Mouse (Mus musculus): ENCODE data around the gene Dusp23. TPM values are rescaled to one million over a fixed set of nuclear protein-coding genes. Genes with fewer than 3 reads are reported as not detected.

The Dusp23 gene
- polyA plus RNA-seq, 1 experiment from 2014 or later, result 0.78 TPM

DNA sequence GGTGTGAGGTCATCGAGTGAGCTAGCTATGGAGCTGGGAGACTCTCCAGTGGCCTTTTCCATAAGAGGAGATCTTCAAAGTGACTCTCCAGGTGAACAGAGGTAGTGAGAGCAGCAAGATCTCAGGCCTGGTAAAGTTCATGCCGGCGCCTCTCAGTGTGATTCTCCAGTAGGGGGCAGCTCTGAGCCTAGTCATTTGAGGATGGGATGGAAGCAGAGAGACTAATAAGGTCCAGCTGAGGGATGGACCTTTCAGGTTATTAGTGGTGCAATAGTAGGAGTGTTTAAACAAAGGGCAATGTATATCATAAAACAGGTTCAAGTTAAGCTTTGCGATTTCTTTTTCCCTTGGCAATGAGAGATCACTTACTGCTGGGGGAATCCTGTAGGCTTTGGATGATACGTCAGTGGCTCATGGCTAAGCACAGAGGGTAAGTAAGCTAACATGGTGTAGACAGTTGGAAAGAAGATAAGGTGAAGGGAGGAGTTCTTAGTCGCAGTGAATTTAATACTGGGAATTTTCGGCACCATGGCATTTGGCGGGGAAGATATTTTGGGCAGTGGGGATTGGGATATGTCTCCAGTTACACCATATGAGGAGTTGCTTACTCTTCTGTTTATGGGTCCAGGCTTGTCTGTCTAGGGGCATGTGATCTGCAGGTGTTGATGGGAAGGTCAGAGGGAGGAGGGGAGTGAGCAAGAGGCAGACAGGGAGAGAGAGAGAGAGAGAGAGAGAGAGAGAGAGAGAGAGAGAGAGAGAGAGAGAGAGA lies 17.9 kb upstream of the Dusp23 start:
- ATAC-seq (no peak), DNase-seq (ENCODE audit: low read depth, low spot score) (no peak)
- peaks cover 6% of the 10 kb centered on the region for H3K27me3 ChIP-seq
- TF ChIP-seq CTCF (IDR thresholded peaks at IDR 0.05), result peak; percentile 44
- in situ Hi-C loops (cut with MboI; ENCODE audit: low pct_unique_long_range_greater_than_20kb), result no loop called here
- ChIA-PET POLR2A (interaction anchor here (0.6 kb wide), 1 partner anchor 55 kb away, joined by 5 read pairs; no protein-coding TSS in a partner anchor), CTCF (interaction anchor here (1.0 to 1.4 kb wide), 2 partner anchors 29 to 739 kb away, joined by 3 to 4 read pairs; no protein-coding TSS in a partner anchor)

DNA sequence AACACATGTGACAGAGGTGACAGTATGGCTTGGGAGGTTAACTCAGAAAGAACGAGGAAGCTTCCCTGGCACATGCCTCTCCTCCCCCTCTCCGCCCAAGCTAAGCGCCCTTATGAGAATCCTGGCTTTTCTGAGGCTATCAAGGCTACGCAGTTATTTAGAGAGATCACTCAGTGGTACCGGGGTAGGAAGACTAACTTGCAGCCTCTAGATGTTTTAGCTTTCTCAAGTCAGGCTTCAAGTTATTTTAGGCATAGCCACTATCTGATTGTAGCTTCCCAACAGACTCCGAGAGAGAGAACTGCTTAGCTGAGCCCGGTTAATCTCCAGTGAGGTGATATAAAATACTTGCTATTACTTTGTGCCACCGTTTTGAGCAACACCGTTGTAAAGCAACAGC lies 16.6 kb upstream of the Dusp23 start:
- in situ Hi-C loops (cut with MboI; ENCODE audit: low pct_unique_long_range_greater_than_20kb), result loop anchor here (25.0 kb wide), 1 partner anchor 738 kb away; no protein-coding TSS in a partner anchor
- ChIA-PET CTCF (interaction anchor here (0.6 to 1.4 kb wide), 3 partner anchors 11 to 30 kb away, joined by 3 to 4 read pairs (median 4); no protein-coding TSS in a partner anchor), POLR2A (interaction anchor here (0.7 kb wide), 1 partner anchor 117 kb away, joined by 3 read pairs; no protein-coding TSS in a partner anchor)
- peaks cover 6% of the 10 kb centered on the region for H3K27me3 ChIP-seq
- no peak for ATAC-seq
- TF ChIP-seq CTCF (IDR thresholded peaks at IDR 0.05), result no peak
- no peak for DNase-seq (ENCODE audit: low read depth, low spot score)

DNA sequence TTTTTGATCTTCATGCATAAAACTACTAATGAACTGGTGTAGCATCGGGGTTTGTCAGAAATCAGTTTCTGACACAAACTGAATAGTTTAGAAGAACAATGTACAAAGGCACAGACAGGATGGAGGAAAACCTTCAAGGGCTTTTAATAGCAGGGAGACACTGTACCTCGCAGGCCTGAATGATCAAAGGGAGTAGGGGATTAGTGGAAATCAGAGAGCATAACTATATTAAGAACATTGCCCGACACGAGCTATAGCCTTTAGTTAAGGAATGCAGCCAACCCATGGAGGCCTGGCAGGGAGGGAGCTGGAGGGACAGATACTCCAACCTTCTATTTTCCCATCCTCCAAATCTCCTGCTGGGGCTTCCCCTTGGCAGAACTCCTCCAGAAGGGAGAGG lies 14.5 kb upstream of the Dusp23 start:
- DNase-seq (ENCODE audit: low read depth, low spot score) (no peak), ATAC-seq (peak; percentile 26)
- ChIA-PET CTCF (interaction anchor here (1.2 to 1.4 kb wide), 3 partner anchors 10 to 14 kb away, joined by 3 to 5 read pairs (median 3); no protein-coding TSS in a partner anchor), POLR2A (no interaction called here)
- no peak for TF ChIP-seq CTCF (IDR thresholded peaks at IDR 0.05)
- peaks cover 6% of the 10 kb centered on the region for H3K27me3 ChIP-seq
- in situ Hi-C loops (cut with MboI; ENCODE audit: low pct_unique_long_range_greater_than_20kb), result loop anchor here (25.0 kb wide), 1 partner anchor 740 kb away; no protein-coding TSS in a partner anchor

DNA sequence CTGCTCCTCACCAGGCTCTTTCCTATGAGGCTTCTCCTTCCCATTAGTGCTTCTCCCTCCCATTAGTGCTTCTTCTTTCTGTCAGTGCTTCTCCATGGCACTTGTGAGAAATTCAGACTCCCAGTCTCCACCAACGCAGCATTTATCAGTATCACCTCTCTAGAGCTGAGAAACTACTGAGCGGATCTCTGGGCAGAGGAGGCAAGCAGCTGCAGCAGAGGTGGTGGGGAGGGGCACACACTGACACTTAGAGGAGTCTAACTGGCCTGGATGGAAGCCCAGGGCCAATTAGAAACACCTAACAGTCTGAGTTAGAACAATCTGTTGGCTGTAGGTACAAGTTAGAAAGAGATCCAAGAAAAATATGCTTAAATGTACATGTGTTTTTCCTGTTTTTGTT lies 6.0 kb upstream of the Dusp23 start:
- CTCF ChIA-PET, result no interaction called here
- TF ChIP-seq CTCF (IDR thresholded peaks at IDR 0.05), result no peak
- POLR2A ChIA-PET, result no interaction called here
- ATAC-seq, result no peak
- DNase-seq (ENCODE audit: low read depth, low spot score), result no peak
- in situ Hi-C loops (cut with MboI; ENCODE audit: low pct_unique_long_range_greater_than_20kb), result loop anchor here (5.0 to 25.0 kb wide), 3 partner anchors 114 to 749 kb away; partner anchors contain the start of gene Cfap45
- peaks cover 9% of the 10 kb centered on the region for H3K27me3 ChIP-seq

DNA sequence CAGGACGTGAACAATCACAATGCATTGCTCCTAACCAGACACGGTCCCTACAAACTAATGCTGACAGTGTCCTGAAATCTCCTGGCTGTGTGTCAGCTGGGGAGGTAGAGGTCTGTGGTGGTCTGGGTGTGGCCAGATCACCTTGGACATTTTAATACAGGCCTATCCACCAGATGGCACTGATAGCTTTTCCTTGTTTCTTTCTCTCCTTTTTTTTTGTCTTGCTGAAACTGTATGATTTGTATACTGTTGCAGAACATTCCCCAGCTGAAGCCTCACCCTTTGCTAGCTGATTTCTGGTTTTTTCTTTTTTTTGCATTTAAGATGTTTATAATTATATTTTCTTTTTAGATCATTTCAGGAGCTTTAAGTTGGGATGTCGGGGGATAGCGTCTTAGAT lies 5.0 kb upstream of the Dusp23 start:
- CTCF ChIA-PET, result interaction anchor here (0.7 to 1.8 kb wide), 3 partner anchors 10 to 229 kb away, joined by 4 to 6 read pairs (median 5); no protein-coding TSS in a partner anchor
- ATAC-seq, result no peak
- in situ Hi-C loops (cut with MboI; ENCODE audit: low pct_unique_long_range_greater_than_20kb), result loop anchor here (5.0 to 25.0 kb wide), 3 partner anchors 113 to 750 kb away; partner anchors contain the start of gene Cfap45
- peaks cover 9% of the 10 kb centered on the region for H3K27me3 ChIP-seq
- no peak for TF ChIP-seq CTCF (IDR thresholded peaks at IDR 0.05)
- DNase-seq (ENCODE audit: low read depth, low spot score), result no peak
- POLR2A ChIA-PET, result no interaction called here

DNA sequence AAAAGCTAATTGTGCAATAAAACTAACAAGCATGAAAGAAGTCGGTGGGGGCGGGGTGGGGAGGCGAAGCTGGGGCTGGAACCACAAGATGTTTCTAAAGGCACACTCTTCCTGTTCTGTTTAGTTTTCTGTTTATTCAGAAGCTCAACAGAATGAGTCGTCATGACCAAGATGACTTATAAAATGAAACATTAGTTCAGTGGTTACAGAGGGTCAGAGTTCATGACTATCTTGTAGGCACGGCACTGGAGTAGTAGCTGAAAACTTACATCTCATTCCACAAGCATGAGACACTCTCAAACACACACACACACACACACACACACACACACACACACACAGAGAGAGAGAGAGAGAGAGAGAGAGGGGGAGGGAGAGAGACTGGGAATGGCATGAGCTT lies 3.5 kb upstream of the Dusp23 start:
- no peak for TF ChIP-seq CTCF (IDR thresholded peaks at IDR 0.05)
- in situ Hi-C loops (cut with MboI; ENCODE audit: low pct_unique_long_range_greater_than_20kb), result loop anchor here (5.0 to 25.0 kb wide), 3 partner anchors 111 to 751 kb away; partner anchors contain the start of gene Cfap45
- ChIA-PET POLR2A (interaction anchor here (0.7 to 0.9 kb wide), 2 partner anchors 107 to 613 kb away, joined by 3 read pairs; no protein-coding TSS in a partner anchor), CTCF (interaction anchor here (1.0 kb wide), 1 partner anchor 13 kb away, joined by 3 read pairs; no protein-coding TSS in a partner anchor)
- DNase-seq (ENCODE audit: low read depth, low spot score), result no peak
- ATAC-seq, result no peak
- peaks cover 9% of the 10 kb centered on the region for H3K27me3 ChIP-seq

DNA sequence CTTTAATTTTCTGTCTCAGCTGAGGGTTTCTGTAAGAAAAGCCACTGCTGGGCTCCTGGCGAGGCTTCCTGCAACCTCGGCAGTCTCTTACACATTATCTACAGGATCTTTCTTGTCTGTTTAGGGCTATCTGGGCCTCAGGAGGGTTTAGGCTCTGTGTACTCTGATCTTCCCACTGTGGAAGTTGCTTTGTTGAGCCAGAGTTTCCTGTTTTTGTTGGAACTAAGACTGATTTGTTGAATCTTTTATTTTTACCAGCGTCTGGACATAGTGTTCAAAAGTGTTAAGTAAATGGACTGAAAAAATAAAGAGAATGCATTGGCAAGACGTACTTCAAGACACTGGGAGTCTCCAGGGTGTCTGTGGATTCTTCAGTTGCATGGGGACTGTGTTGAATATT lies 2.5 kb upstream of the Dusp23 start:
- TF ChIP-seq CTCF (IDR thresholded peaks at IDR 0.05), result no peak
- peaks cover 6% of the 10 kb centered on the region for H3K27me3 ChIP-seq
- no peak for ATAC-seq
- ChIA-PET POLR2A (no interaction called here), CTCF (no interaction called here)
- DNase-seq (ENCODE audit: low read depth, low spot score), result no peak
- in situ Hi-C loops (cut with MboI; ENCODE audit: low pct_unique_long_range_greater_than_20kb), result loop anchor here (5.0 to 25.0 kb wide), 3 partner anchors 110 to 752 kb away; partner anchors contain the start of gene Cfap45

DNA sequence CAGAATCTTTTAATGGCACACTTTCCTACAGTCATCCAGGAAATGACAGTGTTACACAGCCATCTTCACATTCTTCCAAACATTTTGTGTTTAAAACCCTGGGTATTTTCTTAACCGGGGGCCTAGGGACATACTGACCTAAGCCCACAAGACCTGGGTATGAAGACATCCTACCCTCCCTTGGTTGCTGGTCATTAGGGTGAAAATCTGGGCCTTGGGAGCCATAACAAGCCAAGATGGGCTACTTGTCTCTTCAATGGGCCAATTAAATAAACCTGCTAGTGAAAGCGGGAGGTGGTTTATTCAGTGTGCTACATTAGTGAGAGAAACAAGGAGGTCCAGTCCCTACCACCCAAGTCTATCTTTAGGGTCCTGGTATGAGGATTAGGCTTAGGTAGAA lies 1.4 kb upstream of the Dusp23 start:
- ATAC-seq (no peak), DNase-seq (ENCODE audit: low read depth, low spot score) (no peak)
- TF ChIP-seq CTCF (IDR thresholded peaks at IDR 0.05), result no peak
- POLR2A ChIA-PET, result no interaction called here
- CTCF ChIA-PET, result interaction anchor here (1.2 kb wide), 1 partner anchor 15 kb away, joined by 5 read pairs; no protein-coding TSS in a partner anchor
- in situ Hi-C loops (cut with MboI; ENCODE audit: low pct_unique_long_range_greater_than_20kb), result loop anchor here (10.0 to 25.0 kb wide), 2 partner anchors 109 to 753 kb away; partner anchors contain the start of gene Cfap45
- H3K27me3 ChIP-seq, result peaks cover 4% of the 10 kb centered on the region

DNA sequence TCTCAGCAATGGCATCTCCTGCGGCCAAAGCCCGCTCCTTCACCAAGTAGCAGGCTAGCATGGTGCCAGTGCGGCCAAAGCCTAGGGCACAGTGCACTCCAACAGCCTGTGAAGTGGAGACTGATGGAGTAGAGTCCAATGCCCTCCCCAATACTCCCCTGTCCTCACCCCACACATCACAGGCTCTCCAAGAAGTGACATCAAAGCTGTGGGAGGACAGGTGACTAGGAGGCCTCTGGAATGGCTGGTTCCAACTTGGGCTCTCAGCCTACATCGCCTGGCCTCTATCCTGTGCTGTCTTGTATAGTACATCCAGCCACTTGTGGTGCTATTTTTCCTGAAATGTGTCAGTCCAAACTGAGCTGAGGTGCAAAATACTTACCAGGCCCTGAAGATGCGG lies 1.0 kb downstream of the Dusp23 start:
- no peak for DNase-seq (ENCODE audit: low read depth, low spot score)
- no peak for TF ChIP-seq CTCF (IDR thresholded peaks at IDR 0.05)
- no peaks in the 10 kb centered on the region for H3K27me3 ChIP-seq
- ATAC-seq, result no peak
- ChIA-PET CTCF (interaction anchor here (2.4 kb wide), 1 partner anchor 103 kb away, joined by 12 read pairs; no protein-coding TSS in a partner anchor), POLR2A (no interaction called here)
- in situ Hi-C loops (cut with MboI; ENCODE audit: low pct_unique_long_range_greater_than_20kb), result loop anchor here (10.0 to 25.0 kb wide), 2 partner anchors 107 to 756 kb away; partner anchors contain the start of gene Cfap45

DNA sequence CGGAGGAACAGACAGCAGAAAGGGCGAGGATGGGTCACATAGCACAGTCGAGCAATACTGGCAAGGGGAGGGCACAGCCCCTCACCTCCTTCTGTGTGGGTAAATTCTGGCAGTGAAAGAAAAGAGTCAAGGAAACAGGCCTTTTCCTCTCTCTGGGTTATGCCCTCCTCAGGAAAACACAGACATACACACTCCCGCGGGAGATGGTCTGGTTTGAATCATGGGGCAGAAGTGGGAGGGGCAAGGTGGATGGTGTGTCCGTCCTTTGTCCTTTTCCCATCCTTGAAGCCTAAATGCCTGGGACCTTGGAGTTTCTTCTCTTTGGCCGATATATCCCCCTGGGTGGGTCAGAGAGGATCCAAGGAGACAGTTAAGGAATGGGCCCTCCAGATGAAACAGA lies 2.9 kb downstream of the Dusp23 start:
- DNase-seq (ENCODE audit: low read depth, low spot score), result no peak
- no peak for TF ChIP-seq CTCF (IDR thresholded peaks at IDR 0.05)
- CTCF ChIA-PET, result no interaction called here

More for the DNA sequence above, 2.9 kb downstream of the Dusp23 start:
- no peak for ATAC-seq
- POLR2A ChIA-PET, result no interaction called here
- H3K27me3 ChIP-seq, result peaks cover 3% of the 10 kb centered on the region
- in situ Hi-C loops (cut with MboI; ENCODE audit: low pct_unique_long_range_greater_than_20kb), result loop anchor here (10.0 to 25.0 kb wide), 2 partner anchors 105 to 757 kb away; partner anchors contain the start of gene Cfap45
